Mouse (Mus musculus) ES-Bruce4 (cell line): ENCODE measurements around the gene Rnf26.

Source experiments
- CTCF ChIP-seq: IDR thresholded peaks from one replicate; pipeline ENCODE4 v1.8.1; 2011; ENCODE audit warnings: low read depth, low read length
- EP300 ChIP-seq: IDR thresholded peaks from 2 replicates; pipeline ENCODE4 v1.6.1; 2011; ENCODE audit warnings: low read depth, low read length; ENCODE audit not compliant: insufficient read depth
- POLR2A ChIP-seq: IDR thresholded peaks from one replicate; pipeline ENCODE4 v1.8.1; 2011; ENCODE audit warnings: low read length; ENCODE audit not compliant: insufficient read depth

GRCm38 (mm10) chr9:44095781-44096180 is 17.5 kb downstream of the Rnf26 start:
- no peak for TF ChIP-seq POLR2A
- TF ChIP-seq EP300, result no peak
- no peak for TF ChIP-seq CTCF
